Comparison of ENCODE assay signal across 7 mouse cellular contexts in genomic region chr9:32539321-32539761, GRCm38 (mm10). TPM values are rescaled to one million over a fixed set of nuclear protein-coding genes. Genes with fewer than 3 reads are reported as not detected.
DNase-seq lines count a peak whose midpoint lies in the region; ATAC-seq and TF ChIP-seq lines count a peak whose summit lies in the region.

No protein-coding gene starts in this region.

- H3K4me1 ChIP-seq in neural tube, embryonic 11.5 days (ENCODE audit: control insufficient read depth, insufficient read depth, low read length): peaks cover 7% of the 10 kb centered on the region; the same call in 1 of the 2 replicates
- peaks cover 8% of the 10 kb centered on the region; the same call in 1 of the 2 replicates for H3K4me1 ChIP-seq in hindbrain, embryonic 11.5 days (replicated peaks; ENCODE audit: control insufficient read depth, insufficient read depth, low read length)
- peaks cover 17% of the 10 kb centered on the region; the same call in 1 of the 2 replicates for H3K4me1 ChIP-seq in lung, postnatal 0 days (ENCODE audit: insufficient read depth, low read depth, low read length)

- 32% methylated on average over 3 of the region's 3 CpGs for WGBS in neural tube, embryonic 11.5 days
- 39% methylated on average over 3 of the region's 3 CpGs for WGBS in hindbrain, embryonic 11.5 days
- 52% methylated on average over 3 of the region's 3 CpGs for WGBS in lung, postnatal 0 days

- H3K9ac ChIP-seq in neural tube, embryonic 11.5 days (ENCODE audit: low read length): no peak overlapping the region
- H3K9ac ChIP-seq in hindbrain, embryonic 11.5 days (ENCODE audit: low read depth, low read length): no peak overlapping the region
- H3K9ac ChIP-seq in lung, postnatal 0 days (replicated peaks; ENCODE audit: low read depth): no peak overlapping the region

- peak overlapping the region; percentile 90 for H3K4me2 ChIP-seq in neural tube, embryonic 11.5 days (ENCODE audit: low read depth)
- H3K4me2 ChIP-seq in hindbrain, embryonic 11.5 days (replicated peaks; ENCODE audit: low read depth, low read length): no peak overlapping the region
- H3K4me2 ChIP-seq in lung, postnatal 0 days (replicated peaks; ENCODE audit: low read depth, low read length): peak overlapping the region; percentile 88

- no peak for ATAC-seq in neural tube, embryonic 11.5 days (ENCODE audit: insufficient read depth, low FRiP score, low TSS enrichment)
- no peak for ATAC-seq in hindbrain, embryonic 11.5 days (ENCODE audit: low FRiP score)
- peak; percentile 13; the same call in 1 of the 2 replicates for ATAC-seq in lung, postnatal 0 days

- intact Hi-C loops in left cerebral cortex, adult 2 months (cut with DNase I): no loop called here

- H3K9me3 ChIP-seq in neural tube, embryonic 11.5 days (ENCODE audit: control insufficient read depth, low read length): no peaks in the 10 kb centered on the region
- no peaks in the 10 kb centered on the region for H3K9me3 ChIP-seq in hindbrain, embryonic 11.5 days (ENCODE audit: control insufficient read depth, low read length)
- H3K9me3 ChIP-seq in lung, postnatal 0 days (ENCODE audit: low read length): no peaks in the 10 kb centered on the region

- H3K27ac ChIP-seq in neural tube, embryonic 11.5 days (ENCODE audit: low read depth, low read length): no peak overlapping the region
- H3K27ac ChIP-seq in hindbrain, embryonic 11.5 days (ENCODE audit: low read depth, low read length): no peak overlapping the region
- H3K27ac ChIP-seq in lung, postnatal 0 days (ENCODE audit: low read length): no peak overlapping the region
- H3K27ac ChIP-seq in left cerebral cortex, adult 2 months: no peak overlapping the region

- H3K36me3 ChIP-seq in neural tube, embryonic 11.5 days (ENCODE audit: control insufficient read depth, insufficient read depth, low read length): no peaks in the 10 kb centered on the region
- H3K36me3 ChIP-seq in hindbrain, embryonic 11.5 days (ENCODE audit: control insufficient read depth, insufficient read depth, low read length): no peaks in the 10 kb centered on the region
- H3K36me3 ChIP-seq in lung, postnatal 0 days (ENCODE audit: insufficient read depth, low read length): no peaks in the 10 kb centered on the region

- no peak for DNase-seq in neural tube, embryonic 11.5 days (ENCODE audit: low spot score)
- DNase-seq in neural tube, embryonic 10.5 days (ENCODE audit: extremely low spot score, low spot score): no peak
- no peak for DNase-seq in hindbrain, embryonic 11.5 days (ENCODE audit: low spot score)
- peak; percentile 48 for DNase-seq in lung, postnatal 0 days (ENCODE audit: low spot score)
- no peak for DNase-seq in urinary bladder, postnatal 4 days (ENCODE audit: low spot score in 2 of 2)
- no peak for DNase-seq in left cerebral cortex, adult 2 months (ENCODE audit: extremely low spot score in 1 of 2, low spot score in 2 of 2)
- no peak for DNase-seq in layer of hippocampus, adult 9-11 months

- H3K27me3 ChIP-seq in neural tube, embryonic 11.5 days (ENCODE audit: control insufficient read depth, insufficient read depth, low read length): peaks cover 31% of the 10 kb centered on the region
- H3K27me3 ChIP-seq in hindbrain, embryonic 11.5 days (ENCODE audit: control insufficient read depth, insufficient read depth, low read length): peaks cover 46% of the 10 kb centered on the region
- H3K27me3 ChIP-seq in lung, postnatal 0 days (replicated peaks; ENCODE audit: insufficient read depth, low read length): peaks cover 13% of the 10 kb centered on the region; the same call in 1 of the 2 replicates

- H3K4me3 ChIP-seq in neural tube, embryonic 11.5 days (ENCODE audit: low read depth, low read length): peak overlapping the region; percentile 65; the same call in 1 of the 2 replicates
- H3K4me3 ChIP-seq in hindbrain, embryonic 11.5 days (ENCODE audit: low read depth, low read length): 0 out of 2 replicates have a peak overlapping the region, but pooled peaks have one; percentile 2
- peak overlapping the region; percentile 71 for H3K4me3 ChIP-seq in lung, postnatal 0 days (ENCODE audit: low read depth, low read length)
- H3K4me3 ChIP-seq in left cerebral cortex, adult 2 months: no peak overlapping the region

- TF ChIP-seq EP300 in lung, postnatal 0 days (IDR thresholded peaks at IDR 0.05): no peak

- TF ChIP-seq CTCF in lung, postnatal 0 days (IDR thresholded peaks at IDR 0.05): no peak
- no peak for TF ChIP-seq CTCF in left cerebral cortex, adult 2 months (IDR thresholded peaks at IDR 0.05)

RNA-seq across cellular contexts. Expression of gene Fli1, which starts 3.3 kb away (rescaled TPM):
- 22.8 and 24.4 TPM in 2 replicates for polyA plus RNA-seq in neural tube, embryonic 11.5 days (2014; fragmentation: Nextera tagmentation; extraction: Ambion mirVana)
- polyA plus RNA-seq in hindbrain, embryonic 11.5 days (2014; fragmentation: Nextera tagmentation; extraction: Ambion mirVana): 18.6 and 22.2 TPM in 2 replicates
- polyA plus RNA-seq in lung, postnatal 0 days (2015; fragmentation: Nextera tagmentation; extraction: Ambion mirVana): 21.1 and 21.4 TPM in 2 replicates
- total RNA-seq in left cerebral cortex, adult 2 months (2021): 1 to 10 TPM; 3.5 to 5.9 TPM
